Mouse (Mus musculus) G1E (cell line): ENCODE measurements around the gene Rrp15.

Experiments used
- CTCF ChIP-seq: IDR thresholded peaks from 2 replicates; pipeline ENCODE4 v1.5.1; 2012; ENCODE audit warnings: low read depth, low read length, inconsistent platforms, mixed read lengths
- GATA1 ChIP-seq: IDR thresholded peaks from 2 replicates; pipeline ENCODE4 v1.6.1; 2012; ENCODE audit warnings: borderline replicate concordance, low read length, inconsistent platforms, mixed read lengths
- GATA2 ChIP-seq: IDR thresholded peaks from 2 replicates; pipeline ENCODE4 v1.6.1; 2012; ENCODE audit warnings: low read depth, low read length, inconsistent platforms, borderline replicate concordance
- POLR2AphosphoS5 ChIP-seq: IDR thresholded peaks from 2 replicates; pipeline ENCODE4 v1.6.1; 2012; ENCODE audit warnings: low read depth, low read length, inconsistent platforms; ENCODE audit not compliant: insufficient replicate concordance
- TAL1 ChIP-seq: conservative IDR thresholded peaks from 2 replicates; pipeline ENCODE4 v1.6.1; 2012; ENCODE audit warnings: low read depth, low read length, inconsistent platforms, mixed read lengths

DNA sequence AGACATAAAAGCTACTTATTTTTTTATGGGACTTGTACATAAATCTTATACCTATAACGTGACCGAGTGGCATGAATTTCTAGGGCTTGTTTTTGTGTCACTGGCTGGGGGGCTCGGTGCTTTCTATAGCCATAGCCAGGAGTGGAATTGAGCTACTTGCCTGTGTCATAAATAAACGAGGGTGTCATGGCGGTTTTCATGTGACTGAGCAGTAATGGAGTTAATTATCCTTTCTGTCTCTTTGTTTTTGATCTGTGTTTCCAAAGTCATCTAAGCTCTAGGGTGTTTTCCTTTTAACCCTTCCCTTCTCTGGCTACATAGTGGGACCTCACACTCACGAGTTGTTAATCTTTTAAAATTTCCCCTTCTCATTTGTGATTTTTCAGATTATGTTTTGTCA lies 48.8 kb upstream of the Rrp15 start:
- TF ChIP-seq CTCF (no peak), POLR2AphosphoS5 (no peak), GATA1 (no peak), TAL1 (no peak), GATA2 (no peak)
